Mouse (Mus musculus): ENCODE results near the gene Esr1.

DNA sequence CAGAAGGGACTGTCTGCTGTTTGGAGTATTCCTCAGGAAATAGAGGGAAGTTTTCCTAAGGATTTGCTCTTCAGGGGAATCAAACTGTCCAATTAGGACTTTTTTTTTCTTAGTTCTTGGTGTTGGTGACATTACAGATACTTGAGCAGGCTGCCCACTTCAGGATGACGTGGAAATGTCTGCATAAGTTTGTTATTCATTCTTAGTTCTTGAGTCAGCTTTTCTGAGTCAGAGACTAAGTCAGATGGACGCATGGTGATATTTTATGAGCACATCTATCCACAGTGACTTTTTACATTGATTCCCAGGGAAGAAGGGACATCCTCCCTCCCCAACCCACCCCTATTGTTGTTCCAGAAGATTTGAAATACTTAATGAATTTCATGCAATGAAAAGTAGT, 372.5 kb downstream of the Esr1 start:
- TF ChIP-seq POLR2A (IDR thresholded peaks at IDR 0.05; ENCODE audit: extremely low read depth, insufficient read depth, low read length) (no peak), CTCF (IDR thresholded peaks at IDR 0.05; ENCODE audit: low read depth, low read length) (no peak)
